Mouse (Mus musculus): ENCODE measurements around the gene Agbl4.

- no peak for TF ChIP-seq EP300 (IDR thresholded peaks at IDR 0.05; ENCODE audit: low read length)
- no peak for TF ChIP-seq SIN3A (IDR thresholded peaks at IDR 0.05; ENCODE audit: low read length)
- TF ChIP-seq HCFC1 (IDR thresholded peaks at IDR 0.05; ENCODE audit: low read depth, low read length): no peak
- TF ChIP-seq POLR2A (IDR thresholded peaks at IDR 0.05; ENCODE audit: low read depth, low read length): no peak; the same call in 1 of the 2 replicates
- TF ChIP-seq JUND (conservative IDR thresholded peaks at IDR 0.05; ENCODE audit: low read depth, low read length): no peak
- TF ChIP-seq CTCF (conservative IDR thresholded peaks at IDR 0.05 in 1 of 2, IDR thresholded peaks at IDR 0.05 in 1 of 2; ENCODE audit: low read depth in 2 of 2, low read length in 2 of 2): no peak
- no peak for TF ChIP-seq MXI1 (IDR thresholded peaks at IDR 0.05; ENCODE audit: low read depth, low read length)
- no peak for TF ChIP-seq UBTF (IDR thresholded peaks at IDR 0.05; ENCODE audit: low read depth, low read length)
- TF ChIP-seq POLR2AphosphoS2 (IDR thresholded peaks at IDR 0.05; ENCODE audit: low read depth, low read length): no peak
These were observed 1047.2 kb downstream of the Agbl4 start for GRCm38 (mm10) chr4:111444616-111445160.
